Mouse (Mus musculus) neural tube, embryonic 10.5 days (tissue): Measurements from ENCODE around the gene Abcb9.

Experiments
- DNase-seq: peaks from one replicate; pipeline ENCODE4 v3.0.0-alpha.2; 2017; ENCODE audit warnings: low spot score; ENCODE audit errors: extremely low spot score

The Abcb9 gene

DNA sequence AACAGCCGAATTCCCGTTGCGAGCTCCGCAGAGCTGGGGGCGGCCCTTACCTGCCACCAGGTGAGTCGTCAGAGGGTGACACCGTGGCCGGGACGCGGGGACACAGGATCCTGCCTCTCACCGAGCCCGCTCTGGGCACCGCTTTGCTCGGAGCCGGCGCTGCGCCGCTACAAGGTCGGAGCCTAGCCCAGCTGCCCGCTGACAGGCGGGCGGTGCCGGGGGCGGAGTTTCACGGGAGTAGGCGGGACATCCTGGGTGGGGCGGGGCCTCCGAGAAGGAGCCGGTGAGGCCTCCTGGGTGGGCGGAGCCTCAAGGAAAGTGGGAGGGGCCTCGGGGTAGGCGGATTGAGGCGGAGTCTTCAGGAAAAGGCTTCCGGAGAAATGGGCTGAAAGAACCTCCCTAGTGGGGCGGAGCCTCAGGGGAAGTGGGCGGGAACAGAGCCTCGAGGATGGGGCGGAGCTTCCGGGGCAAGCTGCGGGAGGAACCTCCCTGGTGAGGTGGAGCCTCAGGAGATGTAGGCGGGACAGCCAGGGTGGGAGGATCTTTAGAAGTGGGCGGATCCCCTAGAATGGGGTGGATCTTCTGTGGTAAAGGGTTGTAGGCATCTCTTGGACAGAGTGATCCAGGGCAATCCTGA lies at the start of gene Abcb9:
Abcb9 (minus strand) TSS at position 203 of the 637 bp plus-strand sequence.
- peak; percentile 88 for DNase-seq

- DNase-seq: no peak
Measured at GRCm38 (mm10) chr5:124138066-124138465, 42.5 kb upstream of the Abcb9 start.

DNA sequence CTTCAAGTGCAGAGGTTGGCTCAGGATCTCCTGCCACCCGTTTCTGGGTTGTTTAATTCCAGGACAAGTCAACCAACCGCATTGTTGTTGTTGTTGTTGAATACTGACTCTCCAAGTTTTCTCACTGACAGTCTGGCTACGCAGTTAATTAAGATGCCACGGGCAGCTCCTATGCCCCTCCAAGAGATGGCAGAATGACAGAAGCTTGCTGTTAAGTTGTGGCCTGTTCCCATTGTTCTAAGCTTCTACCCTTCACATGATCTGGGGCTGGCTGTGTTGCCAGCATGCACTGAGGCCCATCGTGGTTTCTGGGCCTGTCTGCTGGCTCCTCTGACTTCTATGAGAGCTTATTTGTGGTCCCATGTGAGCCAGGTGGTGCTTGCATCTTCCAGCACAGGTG lies 38.7 kb upstream of the Abcb9 start:
- no peak for DNase-seq

DNA sequence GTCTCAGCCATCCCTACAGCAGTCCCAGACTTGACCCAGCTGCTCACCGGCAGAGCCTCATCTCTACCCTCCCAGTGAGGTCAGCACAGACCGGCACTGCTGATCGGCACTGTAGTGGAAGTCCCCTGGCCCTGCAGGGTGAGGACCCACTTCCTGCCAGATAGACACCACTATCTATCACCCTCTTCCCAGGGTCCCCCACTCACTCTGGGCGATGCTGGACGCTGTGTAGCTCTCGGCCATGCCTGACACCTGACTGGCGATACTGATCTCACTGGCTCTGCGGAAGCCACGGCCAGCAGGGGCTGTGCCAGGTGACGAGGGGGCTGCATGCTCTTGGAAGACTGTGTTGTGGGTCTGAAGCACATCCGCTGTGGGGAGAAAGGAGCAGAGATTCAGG lies 29.5 kb upstream of the Abcb9 start:
- DNase-seq: no peak

DNA sequence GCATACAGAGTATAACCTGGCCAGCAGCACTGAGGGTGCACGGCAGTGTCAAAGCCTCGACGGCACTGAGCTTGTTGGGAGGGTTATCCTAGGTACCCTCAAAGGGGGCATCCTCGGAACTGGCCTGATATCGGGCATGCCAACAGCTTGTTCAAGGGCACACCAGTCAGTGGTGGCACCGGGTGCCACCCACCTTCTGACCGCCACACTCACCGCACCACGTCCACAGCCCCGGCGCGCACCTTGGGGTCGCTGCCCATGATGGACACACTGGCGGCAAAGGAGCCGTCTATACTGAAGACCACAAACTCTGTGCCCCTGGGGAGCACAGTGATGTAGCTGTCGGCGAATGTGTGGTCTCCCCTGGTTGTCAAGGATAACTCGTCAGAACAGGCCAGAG lies 26.8 kb upstream of the Abcb9 start:
- DNase-seq: no peak

DNA sequence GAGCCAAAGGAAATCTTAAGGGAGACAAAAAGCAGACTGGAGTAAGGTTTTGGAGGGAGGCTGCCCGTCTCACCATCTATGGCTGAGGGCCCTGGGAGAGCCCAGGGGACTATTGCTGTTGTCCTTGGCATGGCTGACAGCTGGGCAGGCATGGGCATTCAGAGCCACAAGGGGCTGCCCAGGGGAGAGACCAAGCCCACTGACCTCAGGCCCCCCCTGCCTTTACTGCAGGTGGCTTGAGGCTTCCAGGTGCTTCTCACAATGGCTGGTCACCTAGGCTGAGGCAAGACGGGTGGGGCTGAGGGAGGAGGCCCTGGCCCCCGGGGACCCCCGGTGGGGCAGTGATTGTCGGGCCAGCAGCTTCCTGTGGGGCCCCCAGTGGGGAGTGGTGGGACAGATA lies 23.6 kb upstream of the Abcb9 start:
- DNase-seq: no peak

DNA sequence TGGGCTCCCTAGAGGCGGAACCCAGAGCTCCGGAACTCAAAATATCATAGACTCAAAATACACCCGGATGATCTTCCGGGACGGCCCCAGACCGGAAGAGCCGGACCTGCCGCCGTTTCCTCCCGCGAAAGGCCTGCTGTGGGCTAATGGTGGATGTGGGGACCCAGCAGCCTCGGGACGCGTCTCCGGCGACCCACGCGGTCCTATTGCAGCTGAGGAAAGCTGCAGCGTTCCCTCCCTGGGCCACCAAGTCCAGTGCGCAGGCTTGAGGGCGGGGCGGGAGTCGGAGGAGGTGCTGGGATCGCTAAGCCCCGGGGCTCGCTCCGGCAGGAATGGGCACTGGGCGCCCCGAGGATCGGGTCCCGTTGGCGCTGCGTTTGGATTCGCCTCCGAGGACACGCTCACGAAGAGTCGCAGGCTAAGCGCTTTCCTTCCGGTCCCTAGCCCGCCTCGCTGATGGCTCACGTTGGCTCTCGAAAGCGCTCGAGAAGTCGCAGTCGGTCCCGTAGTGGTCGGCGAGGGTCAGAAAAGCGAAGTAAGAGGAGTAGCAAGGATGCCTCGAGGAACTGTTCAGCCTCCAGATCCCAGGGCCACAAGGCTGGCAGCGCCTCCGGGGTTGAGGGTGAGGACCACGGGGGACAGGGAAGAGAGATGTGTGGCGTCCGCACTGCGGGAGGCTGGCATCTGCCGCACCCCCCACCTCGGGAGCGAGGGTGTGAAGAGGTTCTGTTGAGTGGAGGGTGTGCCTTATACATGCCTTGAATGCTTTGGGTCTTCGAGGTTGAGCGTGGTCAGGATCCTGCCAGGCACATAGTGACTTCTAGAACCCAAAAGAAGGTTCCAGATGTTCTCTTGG lies 20.6 kb upstream of the Abcb9 start, which contains the start of gene Arl6ip4:
Arl6ip4 (plus strand) TSS at position 100 of the 856 bp plus-strand sequence.
- DNase-seq: peak; percentile 81

DNA sequence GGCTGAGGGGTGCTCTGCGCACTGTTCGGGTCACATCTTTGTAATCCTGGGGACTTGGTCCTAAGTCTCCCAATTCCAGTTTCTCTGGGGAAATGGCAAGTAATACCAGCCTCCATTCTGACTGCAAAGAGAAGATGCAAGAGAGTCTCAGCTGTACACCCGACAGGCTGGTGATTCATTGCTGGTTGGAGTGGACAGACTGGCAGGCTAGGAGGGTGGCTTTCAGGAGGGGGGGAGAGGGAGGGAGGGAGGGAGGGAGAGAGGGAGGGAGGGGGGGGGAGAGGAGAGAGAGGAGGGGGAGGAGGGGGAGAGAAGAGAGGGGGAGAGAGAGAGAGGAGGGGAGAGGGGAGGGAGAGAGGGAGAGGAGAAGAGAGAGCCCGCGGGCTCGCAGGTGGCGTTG lies 19.9 kb upstream of the Abcb9 start:
- DNase-seq: no peak

DNA sequence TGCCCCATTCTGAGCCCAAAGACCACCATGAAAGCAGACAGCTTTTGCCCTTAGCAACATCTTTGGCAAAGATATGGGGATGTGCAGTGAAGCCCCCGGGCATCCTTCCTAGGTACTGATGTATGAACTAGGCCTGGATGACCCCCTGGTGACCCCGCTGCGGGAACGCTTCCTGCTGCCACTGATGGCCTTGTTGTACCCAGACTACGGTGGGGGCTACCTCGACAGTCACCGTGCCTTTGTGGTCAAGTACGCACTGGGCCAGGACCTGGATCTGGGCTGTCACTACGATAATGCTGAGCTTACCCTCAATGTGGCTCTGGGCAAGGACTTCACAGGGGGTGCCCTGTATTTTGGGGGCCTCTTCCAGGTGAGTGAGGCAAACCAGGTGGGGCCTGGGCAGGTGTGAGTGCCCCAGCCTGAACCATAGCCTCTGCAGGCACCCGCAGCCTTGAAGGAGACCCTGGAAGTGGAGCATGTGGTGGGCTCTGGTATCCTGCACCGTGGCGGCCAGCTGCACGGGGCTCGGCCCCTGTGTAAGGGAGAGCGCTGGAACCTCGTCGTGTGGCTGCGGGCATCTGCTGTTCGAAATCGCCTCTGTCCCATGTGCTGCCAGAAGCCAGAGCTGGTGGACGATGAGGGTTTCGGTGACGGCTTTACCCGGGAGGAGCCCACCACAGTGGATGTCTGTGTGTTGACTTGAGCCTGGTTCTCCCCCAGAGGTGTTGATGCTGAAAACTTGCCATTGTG lies 18.9 kb upstream of the Abcb9 start:
- no peak for DNase-seq

DNA sequence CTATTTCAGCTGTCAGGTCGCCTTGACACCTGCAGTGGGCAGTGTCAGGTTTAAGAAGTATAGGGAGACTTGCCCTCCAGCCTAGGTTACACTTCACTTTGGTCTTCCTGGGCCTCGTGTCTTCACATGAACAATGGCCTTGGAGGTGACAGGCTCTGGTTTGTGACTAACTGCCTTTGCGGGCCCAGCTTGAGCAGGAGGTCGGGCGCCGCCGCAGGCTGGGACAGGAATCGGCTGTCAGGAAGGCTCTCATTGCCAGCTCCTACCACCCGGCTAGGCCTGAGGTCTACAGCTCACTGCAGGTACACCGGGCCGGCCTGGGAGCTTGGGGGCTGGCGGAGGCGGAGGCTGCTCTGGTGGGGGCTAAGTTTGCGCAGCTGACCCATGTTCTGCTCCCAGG lies 17.4 kb upstream of the Abcb9 start:
- DNase-seq: peak; percentile 39

DNA sequence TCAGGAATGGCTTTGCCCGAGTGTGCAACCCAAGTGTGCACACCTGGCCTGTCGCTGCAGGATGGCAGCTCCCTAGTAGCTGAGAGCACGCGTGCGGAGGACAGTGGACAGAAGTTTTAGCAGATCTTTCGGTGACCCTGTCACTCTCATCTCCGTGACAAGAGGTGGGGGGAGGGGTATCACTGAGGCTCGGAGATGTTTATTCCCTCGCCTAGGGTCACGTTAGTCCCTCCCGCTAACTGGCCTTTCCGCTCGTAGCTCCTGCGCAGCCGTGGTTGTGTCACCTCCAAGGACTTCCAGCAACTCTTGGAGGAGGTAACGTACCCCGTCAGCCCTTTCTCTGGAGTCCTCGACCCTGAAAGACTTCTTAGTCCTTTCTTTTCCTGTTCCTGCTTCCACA lies 16.9 kb upstream of the Abcb9 start:
- DNase-seq: no peak

DNA sequence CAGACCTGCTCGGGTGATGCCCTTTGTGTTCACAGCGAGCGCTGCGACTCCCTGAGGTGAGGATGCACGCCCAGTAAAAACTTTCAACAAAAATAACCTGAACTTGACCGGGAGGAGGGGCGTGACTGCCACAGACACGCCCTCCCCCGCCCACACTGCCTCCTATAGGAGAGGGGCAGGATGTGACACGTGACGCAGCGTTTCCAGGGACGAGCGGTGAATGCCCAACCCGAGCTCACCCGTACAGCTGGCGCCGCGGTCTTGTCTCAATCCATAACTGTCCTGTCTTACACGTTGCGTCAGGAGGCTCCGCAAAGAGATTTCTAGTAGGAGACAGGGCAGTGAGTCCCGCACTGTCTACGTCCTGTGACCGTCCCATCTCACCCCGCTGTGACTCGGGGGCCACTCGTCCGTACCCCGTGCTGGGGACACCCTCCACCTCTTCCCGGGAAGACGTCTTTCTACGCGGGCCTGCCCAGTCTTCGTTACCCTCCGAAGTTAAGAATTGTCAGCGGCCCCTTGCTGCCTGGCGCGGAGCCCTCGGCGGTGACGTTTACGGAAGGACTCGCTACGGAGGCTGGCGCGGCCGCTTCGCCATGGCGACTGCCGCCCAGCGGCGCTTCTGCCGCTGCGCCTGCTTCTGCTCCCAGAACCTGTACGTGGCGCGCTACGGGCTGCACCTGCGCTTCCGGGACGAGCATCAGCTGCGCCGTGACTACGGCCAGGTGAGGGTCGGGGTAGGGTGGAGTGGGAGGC lies 16.3 kb upstream of the Abcb9 start, which contains the start of gene Ogfod2:
Ogfod2 (plus strand) TSS at position 556 of the 756 bp plus-strand sequence.
- peak; percentile 98 for DNase-seq

- peak; percentile 59 for DNase-seq
Measured at GRCm38 (mm10) chr5:124111077-124111741, 15.6 kb upstream of the Abcb9 start.

GRCm38 (mm10) chr5:124103552-124103951 lies 8.0 kb upstream of the Abcb9 start:
- DNase-seq: no peak

- DNase-seq: no peak
Measured at GRCm38 (mm10) chr5:124103020-124103419, 7.4 kb upstream of the Abcb9 start.

GRCm38 (mm10) chr5:124102326-124102725 lies 6.7 kb upstream of the Abcb9 start:
- no peak for DNase-seq

DNA sequence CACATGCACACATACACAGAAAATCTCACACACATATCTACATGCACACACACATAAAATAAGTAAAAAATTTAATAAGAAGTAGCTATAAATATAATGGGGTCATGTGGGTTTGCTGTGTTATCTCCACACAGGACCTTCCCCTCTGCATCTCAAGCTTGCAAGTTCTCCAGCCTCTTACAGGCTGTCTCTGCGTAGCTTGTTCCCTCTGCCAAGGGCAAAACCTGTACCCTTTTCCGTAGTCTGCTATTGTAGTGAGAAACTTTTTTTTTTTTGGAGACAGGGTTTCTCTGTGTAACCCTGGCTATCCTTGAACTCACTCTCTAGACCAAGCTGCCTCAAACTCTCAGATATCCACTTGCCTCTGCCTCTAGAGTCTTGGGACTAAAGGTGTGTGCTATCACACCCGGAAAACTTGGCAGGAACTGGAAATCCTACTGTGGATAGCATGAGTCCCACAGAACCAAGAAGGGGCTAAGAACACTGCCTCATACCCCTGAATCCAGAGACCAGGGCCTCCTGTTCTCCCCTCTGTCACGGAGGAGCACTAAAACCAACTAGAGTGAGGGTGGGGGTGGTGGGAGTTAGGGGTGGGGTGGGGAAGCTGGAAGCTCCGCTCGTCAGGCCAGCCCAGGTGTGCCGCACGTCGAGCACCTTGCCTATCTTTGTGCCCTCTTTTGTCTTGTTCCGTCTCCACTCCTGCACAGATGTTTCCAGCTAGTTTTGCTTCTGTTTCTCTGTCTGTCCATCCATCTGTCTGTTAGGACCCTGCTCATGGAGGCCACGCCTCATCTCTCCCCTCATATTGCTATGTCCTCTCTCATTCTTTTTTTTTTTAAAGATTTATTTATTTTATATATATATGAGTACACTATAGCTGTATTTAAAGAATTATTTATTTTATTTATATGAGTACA lies 4.8 kb upstream of the Abcb9 start:
- no peak for DNase-seq

- DNase-seq: no peak
Measured at GRCm38 (mm10) chr5:124098923-124099322, 3.3 kb upstream of the Abcb9 start.

DNA sequence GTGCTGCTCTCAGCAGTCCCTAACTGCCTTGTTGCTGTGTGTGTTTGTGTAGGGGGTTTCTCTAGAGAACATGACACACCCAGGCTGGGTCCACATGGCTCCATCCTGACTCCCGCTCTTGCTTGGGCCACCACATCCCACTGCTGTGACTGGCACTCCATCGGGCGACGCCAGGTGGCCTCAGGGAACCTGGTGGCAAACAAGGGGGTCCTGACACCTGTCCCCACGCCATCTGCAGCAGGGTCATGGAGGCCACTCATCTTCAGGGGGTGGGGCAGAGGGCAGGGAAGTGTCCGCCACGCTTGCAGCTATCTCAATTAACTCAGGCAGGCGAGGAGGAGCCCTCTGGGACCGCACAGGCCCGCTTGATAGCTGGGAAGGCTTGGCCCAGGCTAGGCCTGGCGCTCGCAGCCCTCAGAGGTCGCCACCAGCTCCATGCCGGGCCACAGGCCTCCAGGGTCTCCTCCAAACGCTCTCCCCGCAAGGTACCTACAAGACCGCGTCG lies 469 bp downstream of the Abcb9 start:
- no peak for DNase-seq
